Mouse (Mus musculus): ENCODE data around the gene Pik3c2a. TPM values are rescaled to one million over a fixed set of nuclear protein-coding genes. Genes with fewer than 3 reads are reported as not detected.
A peak's percentile ranks its signal among the peaks of the same experiment; 100 is the strongest.

Pik3c2a gene
- total and polyA plus RNA-seq, 3 experiments = 10.9 to 35.3 (median 14.3) TPM

- Histone ChIP-seq H3K27ac (ENCODE audit: insufficient read depth, low read depth) (no peak overlapping the region), H3K79me2 (replicated peaks; ENCODE audit: control insufficient read depth, extremely low read depth, insufficient read depth, poor library complexity, severe bottlenecking) (no peaks in the 10 kb centered on the region), H3K4me1 (ENCODE audit: control insufficient read depth in 1 of 2, insufficient read depth in 2 of 2) (peaks cover 0 to 18% of the 10 kb centered on the region in 2 experiments; a peak in 2 of 4 replicates), H3K9me3 (replicated peaks; ENCODE audit: low read length) (no peaks in the 10 kb centered on the region), H3K4me2 (ENCODE audit: insufficient read depth, low read depth, poor library complexity, severe bottlenecking) (no peak overlapping the region), H3K4me3 (replicated peaks in 1 of 3; ENCODE audit: low read depth in 2 of 3, low read length in 2 of 3, poor library complexity in 1 of 3) (no peak overlapping the region), H3K27me3 (replicated peaks) (no peaks in the 10 kb centered on the region), H3K9ac (ENCODE audit: insufficient read depth, low read depth) (no peak overlapping the region), H3K36me3 (replicated peaks in 1 of 2; ENCODE audit: control insufficient read depth in 1 of 2, insufficient read depth in 1 of 2, low read length in 1 of 2) (no peaks in the 10 kb centered on the region)
- DNase-seq (ENCODE audit: extremely low read depth) = peak; percentile 30
- no peak for TF ChIP-seq SIN3A (IDR thresholded peaks at IDR 0.05; ENCODE audit: low read length)
- TF ChIP-seq JUND (conservative IDR thresholded peaks at IDR 0.05; ENCODE audit: low read depth, low read length) = no peak
- TF ChIP-seq BHLHE40 (IDR thresholded peaks at IDR 0.05; ENCODE audit: low read depth, low read length) = no peak
- TF ChIP-seq USF2 (conservative IDR thresholded peaks at IDR 0.05; ENCODE audit: low read depth, low read length) = no peak
- TF ChIP-seq NELFE (IDR thresholded peaks at IDR 0.05; ENCODE audit: low read depth, low read length) = no peak
- TF ChIP-seq POLR2A (IDR thresholded peaks at IDR 0.05; ENCODE audit: low read depth, low read length) = no peak
- no peak for TF ChIP-seq RCOR1 (conservative IDR thresholded peaks at IDR 0.05; ENCODE audit: low read depth, low read length)
- no peak for TF ChIP-seq KAT2A (IDR thresholded peaks at IDR 0.05; ENCODE audit: insufficient replicate concordance, low read length)
- no peak for TF ChIP-seq ELF1 (IDR thresholded peaks at IDR 0.05; ENCODE audit: low read depth, low read length)
- TF ChIP-seq ZKSCAN1 (IDR thresholded peaks at IDR 0.05; ENCODE audit: borderline replicate concordance, low read depth, low read length) = no peak
- in situ Hi-C loops (cut with MboI; ENCODE audit: low pct_ligation_motif_present, low pct_unique_long_range_greater_than_20kb, low sequenced_read_pairs) (no loop called here), dilution Hi-C loops (cut with MboI; ENCODE audit: extremely low pct_ligation_motif_present, extremely low pct_unique_long_range_greater_than_20kb, low sequenced_read_pairs) (no loop called here)
Observed at GRCm38 (mm10) chr7:116294961-116295360, 148.3 kb downstream of the Pik3c2a start.

- no peak overlapping the region for H3K4me2 ChIP-seq (ENCODE audit: insufficient read depth, low read depth, poor library complexity, severe bottlenecking)
- H3K27ac ChIP-seq (ENCODE audit: insufficient read depth, low read depth) = no peak overlapping the region
- H3K79me2 ChIP-seq (replicated peaks; ENCODE audit: control insufficient read depth, extremely low read depth, insufficient read depth, poor library complexity, severe bottlenecking) = no peaks in the 10 kb centered on the region
- TF ChIP-seq USF1 (IDR thresholded peaks at IDR 0.05; ENCODE audit: low read depth, low read length) = no peak
- no peak for TF ChIP-seq POLR2A (IDR thresholded peaks at IDR 0.05; ENCODE audit: low read depth, low read length)
- no peak for TF ChIP-seq ZKSCAN1 (IDR thresholded peaks at IDR 0.05; ENCODE audit: borderline replicate concordance, low read depth, low read length)
- no peak for TF ChIP-seq IRF4 (IDR thresholded peaks at IDR 0.05; ENCODE audit: low read depth, low read length)
- TF ChIP-seq CTCF (conservative IDR thresholded peaks at IDR 0.05 in 1 of 2, IDR thresholded peaks at IDR 0.05 in 1 of 2; ENCODE audit: low read depth in 2 of 2, low read length in 2 of 2) = no peak
- TF ChIP-seq ZC3H11A (IDR thresholded peaks at IDR 0.05; ENCODE audit: low read depth, low read length) = no peak
- no peak for TF ChIP-seq NRF1 (IDR thresholded peaks at IDR 0.05; ENCODE audit: low read depth, low read length)
- TF ChIP-seq MEF2A (IDR thresholded peaks at IDR 0.05; ENCODE audit: borderline replicate concordance, low read depth, low read length) = no peak
- no peak for TF ChIP-seq SMC3 (IDR thresholded peaks at IDR 0.05; ENCODE audit: low read depth, low read length)
- TF ChIP-seq EP300 (IDR thresholded peaks at IDR 0.05; ENCODE audit: low read length) = no peak
- no peak for TF ChIP-seq ETS1 (conservative IDR thresholded peaks at IDR 0.05; ENCODE audit: low read depth, low read length)
- no peak for TF ChIP-seq TBP (conservative IDR thresholded peaks at IDR 0.05; ENCODE audit: low read depth, low read length)
- no peak for TF ChIP-seq CHD2 (IDR thresholded peaks at IDR 0.05; ENCODE audit: low read length)
- no peak for TF ChIP-seq UBTF (IDR thresholded peaks at IDR 0.05; ENCODE audit: low read depth, low read length)
- TF ChIP-seq E2F4 (IDR thresholded peaks at IDR 0.05; ENCODE audit: insufficient replicate concordance, low read depth, low read length) = no peak
- TF ChIP-seq JUND (conservative IDR thresholded peaks at IDR 0.05; ENCODE audit: low read depth, low read length) = no peak
- no peak for TF ChIP-seq MYC (IDR thresholded peaks at IDR 0.05; ENCODE audit: low read depth, low read length)
- no peak for TF ChIP-seq MAX (IDR thresholded peaks at IDR 0.05; ENCODE audit: low read length)
- TF ChIP-seq KAT2A (IDR thresholded peaks at IDR 0.05; ENCODE audit: insufficient replicate concordance, low read length) = no peak
- TF ChIP-seq HCFC1 (IDR thresholded peaks at IDR 0.05; ENCODE audit: low read depth, low read length) = no peak
- H3K9me3 ChIP-seq (replicated peaks; ENCODE audit: low read length) = no peaks in the 10 kb centered on the region
- H3K9ac ChIP-seq (ENCODE audit: insufficient read depth, low read depth) = no peak overlapping the region
- in situ Hi-C loops (cut with MboI; ENCODE audit: low pct_ligation_motif_present, low pct_unique_long_range_greater_than_20kb, low sequenced_read_pairs) (no loop called here), dilution Hi-C loops (cut with MboI; ENCODE audit: extremely low pct_ligation_motif_present, extremely low pct_unique_long_range_greater_than_20kb, low sequenced_read_pairs) (no loop called here)
- no peaks in the 10 kb centered on the region for H3K36me3 ChIP-seq (replicated peaks in 1 of 2; ENCODE audit: control insufficient read depth in 1 of 2, insufficient read depth in 1 of 2, low read length in 1 of 2)
- DNase-seq (ENCODE audit: extremely low read depth) = no peak
- H3K4me3 ChIP-seq (replicated peaks in 1 of 3; ENCODE audit: low read depth in 2 of 3, low read length in 2 of 3, poor library complexity in 1 of 3) = no peak overlapping the region
- no peaks in the 10 kb centered on the region for H3K27me3 ChIP-seq (replicated peaks)
- peaks cover 0 to 19% of the 10 kb centered on the region in 2 experiments; a peak in 2 of 4 replicates for H3K4me1 ChIP-seq (ENCODE audit: control insufficient read depth in 1 of 2, insufficient read depth in 2 of 2)
Observed at GRCm38 (mm10) chr7:116292377-116292776, 150.9 kb downstream of the Pik3c2a start.

All from CH12.LX (cell line).